Mouse (Mus musculus) heart, embryonic 11.5 days (tissue): ENCODE measurements at regions not wholly inside any gene's neighbourhood (a gene's known extent, or its start where the extent isn't known, plus 50 kb on each side); places are given as distances from the start of the nearest gene placed in this dataset.
A peak's percentile ranks its signal among the peaks of the same experiment; 100 is the strongest.

Experiments used
- ATAC-seq: fragments of 200-750 bp; cut with Nextera tagmentation; replicated peaks from 2 replicates; pipeline ENCODE4 v1.8.0; 2017; ENCODE audit warnings: moderate library complexity; ENCODE audit not compliant: insufficient number of reproducible peaks, low FRiP score, low TSS enrichment
- H3K27ac ChIP-seq: fragments of 300-500 bp; sonication (generic); 2 replicates; pipeline ENCODE4 v1.5.1; 2014; ENCODE audit warnings: mild to moderate bottlenecking, low read depth, low read length
- H3K27me3 ChIP-seq: fragments of 300-500 bp; sonication (generic); 2 replicates; pipeline ENCODE4 v1.6.1; 2014; ENCODE audit warnings: mild to moderate bottlenecking, low read length, mixed read lengths; ENCODE audit not compliant: control insufficient read depth, insufficient read depth
- H3K36me3 ChIP-seq: fragments of 300-500 bp; sonication (generic); 2 replicates; pipeline ENCODE4 v1.6.1; 2014; ENCODE audit warnings: mild to moderate bottlenecking, low read length, moderate library complexity, mixed read lengths; ENCODE audit not compliant: control insufficient read depth, insufficient read depth
- H3K4me1 ChIP-seq: fragments of 300-500 bp; sonication (generic); 2 replicates; pipeline ENCODE4 v1.6.1; 2014; ENCODE audit warnings: low read length; ENCODE audit not compliant: control insufficient read depth, insufficient read depth
- H3K4me2 ChIP-seq: fragments of 300-500 bp; sonication (generic); 2 replicates; pipeline ENCODE4 v1.6.1; 2014; ENCODE audit warnings: mild to moderate bottlenecking, moderate library complexity
- H3K4me3 ChIP-seq: fragments of 300-500 bp; sonication (generic); 2 replicates; pipeline ENCODE4 v1.5.1; 2014; ENCODE audit warnings: low read depth, low read length
- H3K9ac ChIP-seq: fragments of 300-500 bp; sonication (generic); 2 replicates; pipeline ENCODE4 v1.6.1; 2014; ENCODE audit warnings: mild to moderate bottlenecking, low read depth, low read length, moderate library complexity
- H3K9me3 ChIP-seq: fragments of 300-500 bp; sonication (generic); replicated peaks from 2 replicates; pipeline ENCODE4 v1.6.1; 2016; ENCODE audit warnings: low read length; ENCODE audit not compliant: control insufficient read depth
- WGBS: fragments of 180-500 bp; shearing (Covaris S2); extraction: QIAGEN DNeasy Blood & Tissue Kit; methylation state at CpG from one replicate; pipeline ENCODE4 v1.1.7; 2014; ENCODE audit not compliant: insufficient replicate concordance; 5-methylcytosine and 5-hydroxymethylcytosine counted together

GRCm38 (mm10) chr6:139248920-139249547 lies 252.7 kb downstream of the Rergl start:
- H3K4me2 ChIP-seq: 0 out of 2 replicates have a peak overlapping the region, but pooled peaks have one; percentile 10
- whole genome bisulfite sequencing: 33% methylated on average over 11 of the region's 11 CpGs
- no peak overlapping the region for H3K4me3 ChIP-seq
- H3K27me3 ChIP-seq: no peaks in the 10 kb centered on the region
- no peaks in the 10 kb centered on the region for H3K9me3 ChIP-seq
- no peak overlapping the region for H3K9ac ChIP-seq
- no peaks in the 10 kb centered on the region for H3K36me3 ChIP-seq
- H3K4me1 ChIP-seq: no peaks in the 10 kb centered on the region
- H3K27ac ChIP-seq: no peak overlapping the region
- no peak for ATAC-seq

DNA sequence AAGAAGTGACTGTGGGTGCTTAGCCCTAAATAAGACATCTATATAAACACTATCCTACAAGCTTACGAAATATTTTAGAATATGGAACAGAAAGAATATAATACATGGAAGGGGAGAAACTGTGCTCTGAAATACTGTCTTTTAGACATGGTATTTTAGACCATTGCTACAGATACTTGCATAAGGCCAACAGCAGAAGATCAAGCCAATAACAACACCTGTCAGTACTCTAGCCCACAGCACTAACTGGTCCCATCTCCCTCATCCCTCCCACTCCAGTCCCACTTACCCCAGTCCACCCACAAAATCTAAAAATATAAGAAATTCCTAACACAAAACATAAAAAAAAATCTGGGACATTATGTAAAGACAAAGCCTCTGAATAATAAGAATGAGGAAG lies 275.6 kb downstream of the Rergl start:
- Histone ChIP-seq H3K27ac (no peak overlapping the region), H3K27me3 (no peaks in the 10 kb centered on the region), H3K4me1 (no peaks in the 10 kb centered on the region), H3K36me3 (no peaks in the 10 kb centered on the region), H3K4me2 (no peak overlapping the region), H3K9me3 (no peaks in the 10 kb centered on the region), H3K4me3 (no peak overlapping the region), H3K9ac (no peak overlapping the region)
- no peak for ATAC-seq
- 79% methylated on average over 1 of the region's 1 CpGs for WGBS

- 67% methylated on average over 3 of the region's 3 CpGs for WGBS
- no peaks in the 10 kb centered on the region for H3K9me3 ChIP-seq
- H3K4me3 ChIP-seq: no peak overlapping the region
- H3K9ac ChIP-seq: no peak overlapping the region
- H3K27ac ChIP-seq: no peak overlapping the region
- no peak overlapping the region for H3K4me2 ChIP-seq
- H3K4me1 ChIP-seq: no peaks in the 10 kb centered on the region
- ATAC-seq: no peak
- no peaks in the 10 kb centered on the region for H3K27me3 ChIP-seq
- H3K36me3 ChIP-seq: no peaks in the 10 kb centered on the region
Observed at GRCm38 (mm10) chr6:139214488-139214887, 287.3 kb downstream of the Rergl start.

DNA sequence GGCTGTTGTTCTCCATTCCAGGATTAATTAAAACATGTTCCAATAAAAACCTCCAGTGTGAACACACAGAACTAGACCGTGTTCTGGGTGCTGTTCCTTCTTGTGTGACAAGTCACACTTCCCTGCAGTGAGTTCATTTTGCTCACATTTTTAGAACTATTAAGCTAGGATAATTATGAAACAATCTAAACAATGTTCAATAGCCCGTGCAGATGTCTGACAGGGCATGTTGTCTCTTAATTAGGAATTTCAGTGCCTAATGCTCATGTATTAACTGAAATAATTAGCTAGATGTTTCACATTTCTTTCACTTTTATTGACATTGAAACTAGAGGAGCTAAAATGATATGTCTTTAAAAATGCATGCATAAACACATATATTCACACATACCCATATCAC lies 291.5 kb downstream of the Rergl start:
- Histone ChIP-seq H3K9ac (no peak overlapping the region), H3K27ac (no peak overlapping the region), H3K27me3 (no peaks in the 10 kb centered on the region), H3K36me3 (no peaks in the 10 kb centered on the region), H3K4me1 (no peaks in the 10 kb centered on the region), H3K9me3 (no peaks in the 10 kb centered on the region), H3K4me3 (no peak overlapping the region), H3K4me2 (no peak overlapping the region)
- no peak for ATAC-seq
- 66% methylated on average over 2 of the region's 2 CpGs for WGBS

- WGBS: 83% methylated on average over 4 of the region's 4 CpGs
- no peak for ATAC-seq
- no peak overlapping the region for H3K4me2 ChIP-seq
- H3K4me3 ChIP-seq: no peak overlapping the region
- no peaks in the 10 kb centered on the region for H3K9me3 ChIP-seq
- H3K36me3 ChIP-seq: no peaks in the 10 kb centered on the region
- no peaks in the 10 kb centered on the region for H3K4me1 ChIP-seq
- H3K27ac ChIP-seq: no peak overlapping the region
- H3K9ac ChIP-seq: no peak overlapping the region
- H3K27me3 ChIP-seq: no peaks in the 10 kb centered on the region
Observed at GRCm38 (mm10) chr6:139198601-139199000, 303.2 kb downstream of the Rergl start.

GRCm38 (mm10) chr6:139186431-139186830 lies 315.3 kb downstream of the Rergl start:
- Histone ChIP-seq H3K27me3 (no peaks in the 10 kb centered on the region), H3K4me2 (no peak overlapping the region), H3K4me3 (no peak overlapping the region), H3K4me1 (no peaks in the 10 kb centered on the region), H3K9ac (no peak overlapping the region), H3K36me3 (no peaks in the 10 kb centered on the region), H3K27ac (no peak overlapping the region), H3K9me3 (no peaks in the 10 kb centered on the region)
- WGBS: 63% methylated on average over 8 of the region's 8 CpGs
- ATAC-seq: no peak

DNA sequence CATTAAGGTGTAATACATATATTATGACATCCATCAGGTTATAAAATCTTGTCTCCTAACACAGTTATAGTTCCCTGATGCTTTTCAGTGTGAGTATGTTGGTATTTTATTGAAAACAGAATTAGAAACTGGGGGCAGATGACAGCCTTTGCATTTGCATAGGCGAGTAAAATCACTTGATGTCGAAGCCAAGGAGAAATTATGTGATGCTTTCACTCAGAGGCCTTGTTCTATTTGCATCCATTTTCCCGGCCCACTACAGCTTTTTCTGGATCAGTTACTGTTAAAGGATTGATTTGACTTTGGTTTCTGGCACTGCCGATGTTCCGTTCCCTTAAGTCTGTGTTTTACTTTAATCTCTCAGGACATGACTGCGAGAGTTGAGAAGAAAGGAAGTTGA lies 341.4 kb downstream of the Rergl start:
- no peaks in the 10 kb centered on the region for H3K4me1 ChIP-seq
- 82% methylated on average over 6 of the region's 6 CpGs for WGBS
- H3K9me3 ChIP-seq: no peaks in the 10 kb centered on the region
- no peak overlapping the region for H3K9ac ChIP-seq
- ATAC-seq: no peak
- H3K4me3 ChIP-seq: no peak overlapping the region
- no peaks in the 10 kb centered on the region for H3K36me3 ChIP-seq
- H3K27ac ChIP-seq: no peak overlapping the region
- no peak overlapping the region for H3K4me2 ChIP-seq
- no peaks in the 10 kb centered on the region for H3K27me3 ChIP-seq

DNA sequence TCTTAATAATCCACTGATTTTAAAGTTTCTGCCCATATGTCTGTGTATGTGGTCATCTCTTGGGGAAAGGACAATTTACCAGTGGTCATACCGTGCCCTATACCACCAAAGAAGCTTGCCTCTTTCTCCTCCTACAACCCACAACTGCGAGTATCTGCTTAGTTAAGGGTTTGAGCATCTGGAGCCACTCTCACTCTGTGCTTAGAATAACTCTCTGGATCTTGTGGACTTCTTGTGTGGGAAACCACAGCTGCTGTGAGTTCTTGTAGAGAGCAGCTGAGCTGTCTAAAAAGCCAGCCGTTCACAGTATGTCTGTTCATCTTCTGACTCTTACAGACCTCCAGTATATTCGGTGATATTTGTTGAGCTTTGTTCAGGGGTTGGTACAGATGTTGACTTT lies 342.0 kb downstream of the Rergl start:
- Histone ChIP-seq H3K4me1 (no peaks in the 10 kb centered on the region), H3K36me3 (no peaks in the 10 kb centered on the region), H3K9ac (no peak overlapping the region), H3K4me3 (no peak overlapping the region), H3K4me2 (no peak overlapping the region), H3K27me3 (no peaks in the 10 kb centered on the region), H3K9me3 (no peaks in the 10 kb centered on the region), H3K27ac (no peak overlapping the region)
- WGBS: 74% methylated on average over 4 of the region's 4 CpGs
- ATAC-seq: no peak

DNA sequence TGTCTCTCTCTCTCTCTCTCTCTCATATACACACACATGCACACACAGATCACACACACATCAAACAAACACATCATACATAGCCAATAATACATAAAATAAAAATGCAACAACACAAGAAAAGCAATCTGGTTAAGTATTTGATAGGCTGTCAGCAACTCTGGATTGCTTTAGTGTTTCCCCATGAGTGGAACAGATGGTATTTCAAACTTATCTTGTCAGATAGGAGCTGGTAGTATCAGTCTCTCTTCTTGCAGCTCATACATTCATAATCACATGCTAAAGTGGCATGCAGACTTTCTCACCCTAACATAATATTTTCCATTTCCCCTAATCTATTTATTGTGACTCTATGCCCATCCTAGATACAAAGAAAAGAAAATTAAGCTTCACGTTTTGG lies 347.0 kb downstream of the Rergl start:
- ATAC-seq: no peak
- H3K36me3 ChIP-seq: no peaks in the 10 kb centered on the region
- H3K27ac ChIP-seq: no peak overlapping the region
- no peaks in the 10 kb centered on the region for H3K4me1 ChIP-seq
- H3K27me3 ChIP-seq: no peaks in the 10 kb centered on the region
- no peak overlapping the region for H3K9ac ChIP-seq
- H3K4me2 ChIP-seq: no peak overlapping the region
- H3K4me3 ChIP-seq: no peak overlapping the region
- no peaks in the 10 kb centered on the region for H3K9me3 ChIP-seq
- WGBS: 77% methylated on average over 1 of the region's 1 CpGs
